Mouse (Mus musculus): ENCODE results near the gene Rrn3. TPM values are rescaled to one million over a fixed set of nuclear protein-coding genes. Genes with fewer than 3 reads are reported as not detected.

Rrn3 gene
- polyA plus RNA-seq, 1 experiment from 2014 or later: 102 TPM

- Histone ChIP-seq H3K4me1 (ENCODE audit: control insufficient read depth, insufficient read depth, low read length) (peaks cover 15% of the 10 kb centered on the region; the same call in 1 of the 2 replicates), H3K9me3 (ENCODE audit: control insufficient read depth, low read length) (no peaks in the 10 kb centered on the region), H3K4me2 (ENCODE audit: low read length) (0 out of 2 replicates have a peak overlapping the region, but pooled peaks have one; percentile 71), H3K27ac (replicated peaks; ENCODE audit: low read depth, low read length) (no peak overlapping the region), H3K27me3 (ENCODE audit: control insufficient read depth, insufficient read depth, low read length) (no peaks in the 10 kb centered on the region), H3K4me3 (replicated peaks; ENCODE audit: low read depth, low read length) (peak overlapping the region; percentile 78; the same call in 1 of the 2 replicates), H3K9ac (replicated peaks; ENCODE audit: low read length) (no peak overlapping the region), H3K36me3 (ENCODE audit: control insufficient read depth, insufficient read depth, low read length) (0 out of 2 replicates have a peak, but pooled peaks cover 4% of the 10 kb centered on the region)
- ATAC-seq (ENCODE audit: low FRiP score, low TSS enrichment) (no peak), DNase-seq (no peak)
- WGBS: 95% methylated on average over 5 of the region's 5 CpGs
These were observed 40.3 kb downstream of the Rrn3 start for GRCm38 (mm10) chr16:13820771-13821170.

- Histone ChIP-seq H3K4me1 (ENCODE audit: control insufficient read depth, insufficient read depth, low read length) (no peaks in the 10 kb centered on the region; the same call in 1 of the 2 replicates), H3K36me3 (ENCODE audit: control insufficient read depth, insufficient read depth, low read length) (peaks cover 45% of the 10 kb centered on the region)
- WGBS: 87% methylated on average over 7 of the region's 7 CpGs
These were observed 45.4 kb downstream of the Rrn3 start for GRCm38 (mm10) chr16:13825781-13826490.

GRCm38 (mm10) chr16:13826511-13826910 is 46.0 kb downstream of the Rrn3 start:
- no peak overlapping the region for H3K4me3 ChIP-seq (replicated peaks; ENCODE audit: low read depth, low read length)
- H3K36me3 ChIP-seq (ENCODE audit: control insufficient read depth, insufficient read depth, low read length): peaks cover 50% of the 10 kb centered on the region
- H3K9me3 ChIP-seq (ENCODE audit: control insufficient read depth, low read length): no peaks in the 10 kb centered on the region
- H3K4me1 ChIP-seq (ENCODE audit: control insufficient read depth, insufficient read depth, low read length): no peaks in the 10 kb centered on the region
- H3K27me3 ChIP-seq (ENCODE audit: control insufficient read depth, insufficient read depth, low read length): no peaks in the 10 kb centered on the region
- DNase-seq: no peak
- no peak overlapping the region for H3K4me2 ChIP-seq (ENCODE audit: low read length)
- no peak overlapping the region for H3K9ac ChIP-seq (replicated peaks; ENCODE audit: low read length)
- ATAC-seq (ENCODE audit: low FRiP score, low TSS enrichment): no peak
- no peak overlapping the region for H3K27ac ChIP-seq (replicated peaks; ENCODE audit: low read depth, low read length)
- 92% methylated on average over 4 of the region's 4 CpGs for WGBS

More at GRCm38 (mm10) chr16:13825781-13826490, 45.4 kb downstream of the Rrn3 start:
- DNase-seq (no peak), ATAC-seq (ENCODE audit: low FRiP score, low TSS enrichment) (no peak)
- no peaks in the 10 kb centered on the region for H3K9me3 ChIP-seq (ENCODE audit: control insufficient read depth, low read length)
- no peaks in the 10 kb centered on the region for H3K27me3 ChIP-seq (ENCODE audit: control insufficient read depth, insufficient read depth, low read length)
- H3K4me2 ChIP-seq (ENCODE audit: low read length): no peak overlapping the region
- no peak overlapping the region for H3K9ac ChIP-seq (replicated peaks; ENCODE audit: low read length)
- no peak overlapping the region for H3K27ac ChIP-seq (replicated peaks; ENCODE audit: low read depth, low read length)
- no peak overlapping the region for H3K4me3 ChIP-seq (replicated peaks; ENCODE audit: low read depth, low read length)

GRCm38 (mm10) chr16:13830444-13830843 is 49.9 kb downstream of the Rrn3 start:
- WGBS: 92% methylated on average over 10 of the region's 10 CpGs
- ATAC-seq (ENCODE audit: low FRiP score, low TSS enrichment) (no peak), DNase-seq (no peak)
- no peaks in the 10 kb centered on the region for H3K27me3 ChIP-seq (ENCODE audit: control insufficient read depth, insufficient read depth, low read length)
- H3K4me2 ChIP-seq (ENCODE audit: low read length): no peak overlapping the region
- no peak overlapping the region for H3K9ac ChIP-seq (replicated peaks; ENCODE audit: low read length)
- H3K4me3 ChIP-seq (replicated peaks; ENCODE audit: low read depth, low read length): no peak overlapping the region
- no peak overlapping the region for H3K27ac ChIP-seq (replicated peaks; ENCODE audit: low read depth, low read length)
- H3K4me1 ChIP-seq (ENCODE audit: control insufficient read depth, insufficient read depth, low read length): no peaks in the 10 kb centered on the region
- no peaks in the 10 kb centered on the region for H3K9me3 ChIP-seq (ENCODE audit: control insufficient read depth, low read length)
- H3K36me3 ChIP-seq (ENCODE audit: control insufficient read depth, insufficient read depth, low read length): peaks cover 90% of the 10 kb centered on the region

GRCm38 (mm10) chr16:13831606-13832005 is 51.1 kb downstream of the Rrn3 start:
- DNase-seq (no peak), ATAC-seq (ENCODE audit: low FRiP score, low TSS enrichment) (no peak)
- Histone ChIP-seq H3K4me2 (ENCODE audit: low read length) (no peak overlapping the region), H3K4me1 (ENCODE audit: control insufficient read depth, insufficient read depth, low read length) (no peaks in the 10 kb centered on the region), H3K9ac (replicated peaks; ENCODE audit: low read length) (no peak overlapping the region), H3K9me3 (ENCODE audit: control insufficient read depth, low read length) (no peaks in the 10 kb centered on the region), H3K27me3 (ENCODE audit: control insufficient read depth, insufficient read depth, low read length) (no peaks in the 10 kb centered on the region), H3K4me3 (replicated peaks; ENCODE audit: low read depth, low read length) (no peak overlapping the region), H3K36me3 (ENCODE audit: control insufficient read depth, insufficient read depth, low read length) (peaks cover 97% of the 10 kb centered on the region), H3K27ac (replicated peaks; ENCODE audit: low read depth, low read length) (no peak overlapping the region)
- WGBS: 87% methylated on average over 5 of the region's 5 CpGs

GRCm38 (mm10) chr16:13834382-13834781 is 53.9 kb downstream of the Rrn3 start:
- Histone ChIP-seq H3K4me2 (ENCODE audit: low read length) (no peak overlapping the region), H3K27me3 (ENCODE audit: control insufficient read depth, insufficient read depth, low read length) (no peaks in the 10 kb centered on the region), H3K4me3 (replicated peaks; ENCODE audit: low read depth, low read length) (no peak overlapping the region), H3K9me3 (ENCODE audit: control insufficient read depth, low read length) (no peaks in the 10 kb centered on the region), H3K4me1 (ENCODE audit: control insufficient read depth, insufficient read depth, low read length) (no peaks in the 10 kb centered on the region), H3K36me3 (ENCODE audit: control insufficient read depth, insufficient read depth, low read length) (peaks cover 100% of the 10 kb centered on the region), H3K27ac (replicated peaks; ENCODE audit: low read depth, low read length) (no peak overlapping the region), H3K9ac (replicated peaks; ENCODE audit: low read length) (no peak overlapping the region)
- ATAC-seq (ENCODE audit: low FRiP score, low TSS enrichment): no peak
- WGBS: 97% methylated on average over 5 of the region's 5 CpGs
- DNase-seq: no peak

- no peak for DNase-seq
- no peaks in the 10 kb centered on the region for H3K4me1 ChIP-seq (ENCODE audit: control insufficient read depth, insufficient read depth, low read length)
- no peak overlapping the region for H3K4me3 ChIP-seq (replicated peaks; ENCODE audit: low read depth, low read length)
- H3K4me2 ChIP-seq (ENCODE audit: low read length): no peak overlapping the region
- WGBS: 94% methylated on average over 7 of the region's 7 CpGs
- ATAC-seq (ENCODE audit: low FRiP score, low TSS enrichment): no peak
- H3K27ac ChIP-seq (replicated peaks; ENCODE audit: low read depth, low read length): no peak overlapping the region
- no peaks in the 10 kb centered on the region for H3K9me3 ChIP-seq (ENCODE audit: control insufficient read depth, low read length)
- no peak overlapping the region for H3K9ac ChIP-seq (replicated peaks; ENCODE audit: low read length)
- no peaks in the 10 kb centered on the region for H3K27me3 ChIP-seq (ENCODE audit: control insufficient read depth, insufficient read depth, low read length)
- H3K36me3 ChIP-seq (ENCODE audit: control insufficient read depth, insufficient read depth, low read length): peaks cover 89% of the 10 kb centered on the region
These were observed 59.5 kb downstream of the Rrn3 start for GRCm38 (mm10) chr16:13840056-13840455.

- no peak for DNase-seq
- Histone ChIP-seq H3K4me3 (replicated peaks; ENCODE audit: low read depth, low read length) (no peak overlapping the region), H3K4me1 (ENCODE audit: control insufficient read depth, insufficient read depth, low read length) (no peaks in the 10 kb centered on the region), H3K4me2 (ENCODE audit: low read length) (no peak overlapping the region), H3K27me3 (ENCODE audit: control insufficient read depth, insufficient read depth, low read length) (no peaks in the 10 kb centered on the region), H3K9me3 (ENCODE audit: control insufficient read depth, low read length) (no peaks in the 10 kb centered on the region), H3K36me3 (ENCODE audit: control insufficient read depth, insufficient read depth, low read length) (peaks cover 87% of the 10 kb centered on the region), H3K9ac (replicated peaks; ENCODE audit: low read length) (no peak overlapping the region), H3K27ac (replicated peaks; ENCODE audit: low read depth, low read length) (no peak overlapping the region)
- no peak for ATAC-seq (ENCODE audit: low FRiP score, low TSS enrichment)
- 91% methylated on average over 3 of the region's 3 CpGs for WGBS
These were observed 60.4 kb downstream of the Rrn3 start for GRCm38 (mm10) chr16:13840956-13841355.

- Histone ChIP-seq H3K4me2 (ENCODE audit: low read length) (no peak overlapping the region), H3K9ac (replicated peaks; ENCODE audit: low read length) (no peak overlapping the region), H3K9me3 (ENCODE audit: control insufficient read depth, low read length) (no peaks in the 10 kb centered on the region), H3K4me1 (ENCODE audit: control insufficient read depth, insufficient read depth, low read length) (no peaks in the 10 kb centered on the region), H3K4me3 (replicated peaks; ENCODE audit: low read depth, low read length) (no peak overlapping the region), H3K27ac (replicated peaks; ENCODE audit: low read depth, low read length) (no peak overlapping the region), H3K27me3 (ENCODE audit: control insufficient read depth, insufficient read depth, low read length) (no peaks in the 10 kb centered on the region), H3K36me3 (ENCODE audit: control insufficient read depth, insufficient read depth, low read length) (peaks cover 64% of the 10 kb centered on the region)
- no peak for ATAC-seq (ENCODE audit: low FRiP score, low TSS enrichment)
- no peak for DNase-seq
- WGBS: 98% methylated on average over 5 of the region's 5 CpGs
These were observed 64.5 kb downstream of the Rrn3 start for GRCm38 (mm10) chr16:13845031-13845430.

Measured in midbrain, embryonic 14.5 days (tissue).